Mouse (Mus musculus): ENCODE results near the gene Galns. TPM values are rescaled to one million over a fixed set of nuclear protein-coding genes. Genes with fewer than 3 reads are reported as not detected.

The Galns gene
- polyA plus RNA-seq, 1 experiment from 2014 or later: 11.1 TPM

DNA sequence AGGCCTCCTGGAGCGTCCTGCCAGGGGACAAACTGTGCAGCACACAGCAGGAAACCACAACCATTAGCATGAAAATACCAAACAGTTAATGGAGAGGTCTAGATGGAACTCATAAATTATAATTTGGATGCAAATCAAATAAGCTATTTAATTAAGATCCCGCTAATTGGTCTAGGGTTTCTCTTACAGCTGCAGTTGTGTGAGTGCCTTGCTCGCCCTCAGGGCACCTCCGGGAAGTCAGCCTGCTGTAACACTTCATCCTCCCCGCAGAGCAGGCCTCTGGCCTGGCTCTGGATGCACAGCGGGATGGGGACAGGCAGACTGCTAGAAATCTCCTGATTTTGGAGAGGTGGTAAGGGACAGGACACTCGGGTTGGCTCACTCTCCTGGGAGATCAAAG lies 25.1 kb downstream of the Galns start:
- Histone ChIP-seq H3K9me3 (no peaks in the 10 kb centered on the region), H3K36me3 (no peaks in the 10 kb centered on the region), H3K9ac (no peak overlapping the region), H3K4me2 (no peak overlapping the region), H3K27me3 (replicated peaks) (no peaks in the 10 kb centered on the region), H3K4me1 (peaks cover 9% of the 10 kb centered on the region), H3K4me3 (no peak overlapping the region), H3K27ac (replicated peaks) (no peak overlapping the region)
- 70% methylated on average over 7 of the region's 7 CpGs for WGBS
- no peak for ATAC-seq (ENCODE audit: extremely low read depth, insufficient number of reproducible peaks, low FRiP score, low TSS enrichment)

- Histone ChIP-seq H3K9ac (no peak overlapping the region), H3K36me3 (no peaks in the 10 kb centered on the region), H3K9me3 (no peaks in the 10 kb centered on the region), H3K4me1 (peaks cover 9% of the 10 kb centered on the region), H3K4me2 (no peak overlapping the region), H3K27me3 (replicated peaks) (0 out of 2 replicates have a peak, but pooled peaks cover under 1% of the 10 kb centered on the region), H3K27ac (replicated peaks) (no peak overlapping the region; the same call in 1 of the 2 replicates), H3K4me3 (no peak overlapping the region)
- 50% methylated on average over 14 of the region's 14 CpGs for WGBS
- no peak for ATAC-seq (ENCODE audit: extremely low read depth, insufficient number of reproducible peaks, low FRiP score, low TSS enrichment)
Observed at GRCm38 (mm10) chr8:122585411-122585891, 25.8 kb downstream of the Galns start.

GRCm38 (mm10) chr8:122584981-122585380 lies 26.3 kb downstream of the Galns start:
- no peaks in the 10 kb centered on the region for H3K9me3 ChIP-seq
- 66% methylated on average over 9 of the region's 9 CpGs for WGBS
- no peak overlapping the region for H3K4me3 ChIP-seq
- H3K4me1 ChIP-seq: peaks cover 10% of the 10 kb centered on the region
- H3K27ac ChIP-seq (replicated peaks): no peak overlapping the region
- no peak for ATAC-seq (ENCODE audit: extremely low read depth, insufficient number of reproducible peaks, low FRiP score, low TSS enrichment)
- H3K36me3 ChIP-seq: no peaks in the 10 kb centered on the region
- H3K27me3 ChIP-seq (replicated peaks): 0 out of 2 replicates have a peak, but pooled peaks cover 2% of the 10 kb centered on the region
- no peak overlapping the region for H3K9ac ChIP-seq
- H3K4me2 ChIP-seq: no peak overlapping the region

GRCm38 (mm10) chr8:122580926-122581325 lies 30.3 kb downstream of the Galns start:
- peaks cover 33% of the 10 kb centered on the region for H3K4me1 ChIP-seq
- H3K27me3 ChIP-seq (replicated peaks): 0 out of 2 replicates have a peak, but pooled peaks cover 2% of the 10 kb centered on the region
- no peak for ATAC-seq (ENCODE audit: extremely low read depth, insufficient number of reproducible peaks, low FRiP score, low TSS enrichment)
- H3K4me3 ChIP-seq: no peak overlapping the region
- WGBS: 43% methylated on average over 13 of the region's 15 CpGs
- H3K9me3 ChIP-seq: no peaks in the 10 kb centered on the region
- H3K27ac ChIP-seq (replicated peaks): no peak overlapping the region
- H3K36me3 ChIP-seq: no peaks in the 10 kb centered on the region
- H3K4me2 ChIP-seq: no peak overlapping the region
- no peak overlapping the region for H3K9ac ChIP-seq

DNA sequence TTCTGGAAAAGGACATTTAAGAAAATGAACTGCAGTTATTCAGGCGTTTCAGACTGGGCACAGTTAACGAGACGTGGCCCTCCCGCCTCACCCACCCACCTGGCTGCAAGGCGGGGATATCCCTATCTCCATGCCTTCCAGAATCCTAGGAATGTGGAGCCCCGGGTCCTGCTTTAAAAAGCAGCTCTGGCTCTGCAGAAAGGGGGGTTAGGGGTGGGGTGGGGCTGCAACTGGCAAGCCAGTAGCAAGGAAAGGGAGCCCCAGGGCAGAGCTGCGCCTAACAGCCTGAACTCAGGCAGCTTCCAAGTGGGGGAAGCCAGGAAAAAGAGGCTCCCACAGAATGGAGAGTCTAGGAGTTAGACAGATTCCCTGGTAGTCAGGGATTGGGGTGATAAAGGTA lies 32.1 kb downstream of the Galns start:
- Histone ChIP-seq H3K4me2 (no peak overlapping the region; the same call in 1 of the 2 replicates), H3K27ac (replicated peaks) (no peak overlapping the region), H3K4me1 (peaks cover 42% of the 10 kb centered on the region), H3K9me3 (no peaks in the 10 kb centered on the region), H3K4me3 (no peak overlapping the region), H3K9ac (peak overlapping the region; percentile 67), H3K36me3 (peaks cover 6% of the 10 kb centered on the region), H3K27me3 (replicated peaks) (0 out of 2 replicates have a peak, but pooled peaks cover 2% of the 10 kb centered on the region)
- ATAC-seq (ENCODE audit: extremely low read depth, insufficient number of reproducible peaks, low FRiP score, low TSS enrichment): no peak
- WGBS: 27% methylated on average over 7 of the region's 7 CpGs

- no peak for ATAC-seq (ENCODE audit: extremely low read depth, insufficient number of reproducible peaks, low FRiP score, low TSS enrichment)
- Histone ChIP-seq H3K36me3 (peaks cover 27% of the 10 kb centered on the region), H3K9me3 (no peaks in the 10 kb centered on the region), H3K9ac (peak overlapping the region; percentile 86), H3K27me3 (replicated peaks) (0 out of 2 replicates have a peak, but pooled peaks cover 2% of the 10 kb centered on the region), H3K27ac (replicated peaks) (no peak overlapping the region; the same call in 1 of the 2 replicates), H3K4me2 (peak overlapping the region; percentile 89), H3K4me1 (peaks cover 45% of the 10 kb centered on the region), H3K4me3 (peak overlapping the region; percentile 75)
- WGBS: 38% methylated on average over 10 of the region's 10 CpGs
Observed at GRCm38 (mm10) chr8:122577116-122577515, 34.1 kb downstream of the Galns start.

DNA sequence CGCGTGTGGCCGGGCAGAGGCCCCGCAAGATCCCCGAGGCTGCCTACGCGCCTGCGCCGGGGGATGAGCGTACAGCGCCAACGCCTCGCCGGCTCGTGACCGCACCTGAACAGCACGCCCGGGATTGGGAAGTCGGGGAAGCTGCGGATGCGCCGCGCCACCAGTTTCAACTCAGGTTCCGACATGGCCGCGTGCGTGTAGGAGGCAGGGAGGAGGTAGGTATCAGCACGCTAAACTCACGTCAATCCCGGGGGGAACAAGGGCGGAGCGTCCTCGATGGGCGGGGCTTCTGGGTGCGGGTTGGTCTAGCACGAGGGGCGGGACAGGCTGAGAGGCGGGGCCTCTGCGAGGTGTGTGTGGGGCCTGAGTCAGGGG lies 34.6 kb downstream of the Galns start, which contains the start of gene Aprt:
Gene Aprt, minus strand, starts transcription at position 262 of the 375 bp plus-strand sequence.
- Histone ChIP-seq H3K36me3 (peaks cover 31% of the 10 kb centered on the region), H3K27me3 (replicated peaks) (0 out of 2 replicates have a peak, but pooled peaks cover 2% of the 10 kb centered on the region), H3K4me3 (peak within 1 kb of the TSS; percentile 75), H3K9me3 (no peaks in the 10 kb centered on the region), H3K4me2 (peak within 1 kb of the TSS; percentile 89), H3K4me1 (peaks cover 45% of the 10 kb centered on the region), H3K27ac (replicated peaks) (peak within 1 kb of the TSS; percentile 62), H3K9ac (peak within 1 kb of the TSS; percentile 86)
- under 1% methylated on average over 39 of the region's 39 CpGs for WGBS
- peak; percentile 88 for ATAC-seq (ENCODE audit: extremely low read depth, insufficient number of reproducible peaks, low FRiP score, low TSS enrichment)

- 0 out of 2 replicates have a peak, but pooled peaks cover 2% of the 10 kb centered on the region for H3K27me3 ChIP-seq (replicated peaks)
- peak overlapping the region; percentile 89 for H3K4me2 ChIP-seq
- ATAC-seq (ENCODE audit: extremely low read depth, insufficient number of reproducible peaks, low FRiP score, low TSS enrichment): no peak
- peak overlapping the region; percentile 75 for H3K4me3 ChIP-seq
- H3K4me1 ChIP-seq: peaks cover 45% of the 10 kb centered on the region
- WGBS: 16% methylated on average over 21 of the region's 21 CpGs
- H3K9ac ChIP-seq: peak overlapping the region; percentile 86
- no peaks in the 10 kb centered on the region for H3K9me3 ChIP-seq
- peaks cover 38% of the 10 kb centered on the region for H3K36me3 ChIP-seq
- H3K27ac ChIP-seq (replicated peaks): peak overlapping the region; percentile 62
Observed at GRCm38 (mm10) chr8:122575735-122576647, 35.3 kb downstream of the Galns start.

GRCm38 (mm10) chr8:122575286-122575685 lies 36.0 kb downstream of the Galns start:
- no peak for ATAC-seq (ENCODE audit: extremely low read depth, insufficient number of reproducible peaks, low FRiP score, low TSS enrichment)
- WGBS: 59% methylated on average over 8 of the region's 8 CpGs
- peaks cover 45% of the 10 kb centered on the region for H3K4me1 ChIP-seq
- H3K9me3 ChIP-seq: no peaks in the 10 kb centered on the region
- H3K9ac ChIP-seq: peak overlapping the region; percentile 86
- peak overlapping the region; percentile 89 for H3K4me2 ChIP-seq
- peak overlapping the region; percentile 75 for H3K4me3 ChIP-seq
- peaks cover 45% of the 10 kb centered on the region for H3K36me3 ChIP-seq
- H3K27me3 ChIP-seq (replicated peaks): 0 out of 2 replicates have a peak, but pooled peaks cover under 1% of the 10 kb centered on the region
- H3K27ac ChIP-seq (replicated peaks): peak overlapping the region; percentile 62

DNA sequence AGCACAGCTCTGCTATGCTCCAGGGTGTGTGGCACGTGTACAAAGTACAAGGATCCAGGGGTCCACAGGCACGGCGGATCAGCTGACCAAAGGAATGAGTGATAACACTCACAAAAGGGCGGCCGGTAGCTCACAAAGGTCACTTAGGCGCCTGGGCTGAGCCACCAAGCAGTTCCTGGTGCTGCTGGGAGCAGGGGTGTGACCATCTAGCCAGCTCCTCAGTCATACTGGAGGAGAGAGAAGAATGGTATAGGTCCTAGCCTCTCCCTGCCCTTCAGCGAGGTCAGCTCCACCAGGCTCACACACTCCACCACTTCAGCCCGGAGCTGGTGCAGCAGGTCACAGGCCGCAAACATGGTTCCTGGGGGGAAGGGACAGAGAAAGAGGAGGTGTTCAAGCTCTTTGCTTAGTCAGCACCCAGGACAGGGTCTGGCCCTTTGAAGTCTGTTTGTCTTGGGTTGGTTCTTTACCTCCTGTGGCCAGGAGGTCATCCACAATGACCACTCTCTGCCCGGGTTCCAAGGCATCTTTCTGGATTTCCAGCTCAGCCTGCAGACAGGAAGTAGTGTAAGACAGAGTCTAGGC lies 36.5 kb downstream of the Galns start:
- Histone ChIP-seq H3K9ac (peak overlapping the region; percentile 86), H3K27ac (replicated peaks) (peak overlapping the region; percentile 62), H3K9me3 (no peaks in the 10 kb centered on the region), H3K36me3 (peaks cover 50% of the 10 kb centered on the region), H3K4me2 (peak overlapping the region; percentile 89), H3K4me3 (peak overlapping the region; percentile 75), H3K27me3 (replicated peaks) (no peaks in the 10 kb centered on the region), H3K4me1 (peaks cover 46% of the 10 kb centered on the region)
- no peak for ATAC-seq (ENCODE audit: extremely low read depth, insufficient number of reproducible peaks, low FRiP score, low TSS enrichment)
- WGBS: 12% methylated on average over 10 of the region's 10 CpGs

GRCm38 (mm10) chr8:122574264-122574663 lies 37.0 kb downstream of the Galns start:
- Histone ChIP-seq H3K9ac (peak overlapping the region; percentile 86), H3K27me3 (replicated peaks) (no peaks in the 10 kb centered on the region), H3K9me3 (no peaks in the 10 kb centered on the region), H3K4me2 (peak overlapping the region; percentile 89), H3K27ac (replicated peaks) (peak overlapping the region; percentile 62), H3K36me3 (peaks cover 55% of the 10 kb centered on the region), H3K4me1 (peaks cover 46% of the 10 kb centered on the region), H3K4me3 (no peak overlapping the region)
- 41% methylated on average over 3 of the region's 3 CpGs for whole genome bisulfite sequencing
- no peak for ATAC-seq (ENCODE audit: extremely low read depth, insufficient number of reproducible peaks, low FRiP score, low TSS enrichment)
